Mouse (Mus musculus) ES-CJ7 (cell line): Measurements from ENCODE around the gene Nr6a1.
A peak's percentile ranks its signal among the peaks of the same experiment; 100 is the strongest.

Experiments
- DNase-seq: peaks from one replicate; pipeline ENCODE4 v3.0.0; 2011; ENCODE audit warnings: low read depth, low spot score

The Nr6a1 gene

GRCm38 (mm10) chr2:38937396-38937795, 9.9 kb upstream of the Nr6a1 start:
- no peak for DNase-seq

DNA sequence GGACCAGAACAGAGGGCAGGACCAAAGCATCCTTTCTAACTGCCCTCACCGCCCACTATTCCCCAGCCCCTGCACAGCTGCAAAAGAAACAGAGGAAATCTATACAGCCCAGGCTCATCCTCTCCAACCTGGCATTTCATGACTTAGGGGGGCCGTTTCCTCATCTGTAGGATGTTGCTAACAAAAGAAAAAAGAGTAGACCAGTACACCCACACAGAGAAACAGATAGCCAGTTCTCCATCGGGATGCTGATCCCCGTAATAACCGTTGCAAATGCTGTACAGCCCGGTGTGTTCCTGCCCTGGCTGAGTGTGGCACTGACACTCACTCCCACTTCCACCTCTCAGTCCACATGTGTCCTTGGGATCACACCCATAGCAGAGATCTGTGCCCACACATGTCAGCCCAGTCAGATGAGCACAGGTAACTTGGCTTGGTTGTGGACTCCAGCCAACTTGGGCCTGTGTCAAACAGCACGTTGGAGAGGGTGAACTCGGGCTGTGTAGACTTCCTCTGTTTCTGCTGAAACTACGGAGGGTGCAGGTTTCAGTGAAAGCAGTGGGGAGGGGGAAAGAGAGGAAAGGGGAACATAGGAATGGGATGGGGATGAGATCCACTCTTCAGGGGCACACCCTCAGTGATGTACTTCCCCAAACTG, 9.4 kb upstream of the Nr6a1 start:
- DNase-seq: no peak

DNA sequence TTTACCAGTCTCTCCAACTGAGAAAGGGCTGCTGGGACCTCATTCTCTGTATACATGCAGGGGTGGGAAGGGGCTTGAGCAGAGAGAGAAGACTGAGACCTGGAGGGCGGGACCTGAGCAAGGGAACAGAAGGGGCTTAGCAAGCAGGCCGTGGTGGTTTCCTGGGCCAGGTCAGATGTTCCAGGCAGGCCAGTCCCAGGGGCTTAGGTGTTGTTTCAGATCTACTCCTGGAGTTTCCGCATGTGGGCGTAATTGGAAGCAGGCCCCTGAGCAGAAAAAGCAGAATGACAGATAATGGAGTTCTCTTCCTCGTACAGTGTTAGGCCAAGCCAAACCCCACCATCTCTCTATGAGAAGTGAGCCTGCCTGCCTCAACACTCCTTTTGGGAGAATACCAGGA, 7.4 kb upstream of the Nr6a1 start:
- DNase-seq: no peak

- no peak for DNase-seq
These were observed 6.4 kb upstream of the Nr6a1 start for GRCm38 (mm10) chr2:38933931-38934330.

- peak; percentile 88 for DNase-seq
These were observed 4.6 kb upstream of the Nr6a1 start, which contains the start of gene Olfml2a for GRCm38 (mm10) chr2:38931851-38932667. TSS of gene Olfml2a (plus strand) at chr2:38931978.

DNA sequence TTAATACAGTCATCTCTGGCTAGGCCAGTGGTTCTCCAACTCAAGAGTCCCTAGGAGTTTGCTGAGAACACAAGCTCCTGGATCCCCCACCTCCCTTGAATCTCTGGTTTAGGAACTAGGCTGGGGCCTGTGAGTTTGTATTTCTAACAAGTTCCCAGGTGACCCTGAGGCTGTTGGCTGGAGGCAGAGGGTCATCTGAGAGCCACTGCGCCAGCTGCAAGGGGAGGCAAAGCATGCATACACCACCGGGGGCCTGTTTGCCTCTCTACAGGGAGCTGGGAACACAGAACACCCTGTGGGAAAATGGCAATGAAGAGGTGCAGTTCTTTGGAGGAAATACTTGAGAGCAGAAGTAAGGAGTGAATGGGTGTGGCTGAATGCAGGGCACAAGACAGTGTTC, 2.8 kb upstream of the Nr6a1 start:
- no peak for DNase-seq

GRCm38 (mm10) chr2:38926145-38926891, 1.2 kb downstream of the Nr6a1 start:
- DNase-seq: peak; percentile 97

DNA sequence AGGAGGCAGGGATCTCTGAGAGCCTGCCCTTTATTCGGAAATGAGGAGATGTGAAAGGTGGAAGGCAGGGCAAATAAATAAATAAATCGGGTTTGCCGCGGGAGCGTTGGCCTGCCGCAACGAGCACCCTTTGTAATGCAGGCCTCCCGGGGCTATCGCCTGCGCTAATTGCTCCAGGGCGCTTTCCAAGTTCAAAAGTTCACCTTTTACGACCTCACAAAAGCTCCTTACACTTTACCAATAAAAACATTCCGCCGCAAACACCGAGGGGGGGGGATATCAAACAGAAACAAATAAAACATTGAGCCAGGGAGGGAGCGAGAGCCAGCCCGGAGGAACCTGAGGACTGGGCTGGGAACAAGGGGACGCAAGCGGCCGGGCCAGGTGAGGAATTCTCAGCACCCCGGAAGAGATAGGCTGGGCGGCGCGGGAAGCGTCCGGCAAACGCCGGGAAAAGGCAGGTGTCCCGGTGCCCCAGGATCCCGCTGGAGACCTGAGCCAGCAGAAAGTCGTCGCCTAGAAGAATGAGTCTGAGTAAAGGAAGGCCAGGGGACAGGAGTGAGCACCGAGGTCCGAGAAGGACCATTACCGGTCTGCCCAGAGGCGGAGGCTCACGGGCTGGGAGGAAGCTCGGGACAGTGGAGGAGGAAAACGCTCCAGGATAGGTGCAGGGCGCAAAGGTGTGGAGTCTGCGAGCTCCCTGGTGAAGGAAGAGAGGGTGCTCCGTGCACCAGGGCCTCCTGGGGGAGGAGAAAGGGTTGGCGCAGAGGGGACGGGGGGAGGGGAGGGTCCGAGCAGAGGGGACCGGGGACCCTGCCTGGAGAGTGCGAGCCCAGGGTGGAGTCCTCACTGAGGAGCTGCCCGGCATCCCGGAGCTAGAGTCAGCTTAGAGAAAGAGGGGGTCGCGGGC, 2.1 kb downstream of the Nr6a1 start:
- DNase-seq: peak; percentile 86

DNA sequence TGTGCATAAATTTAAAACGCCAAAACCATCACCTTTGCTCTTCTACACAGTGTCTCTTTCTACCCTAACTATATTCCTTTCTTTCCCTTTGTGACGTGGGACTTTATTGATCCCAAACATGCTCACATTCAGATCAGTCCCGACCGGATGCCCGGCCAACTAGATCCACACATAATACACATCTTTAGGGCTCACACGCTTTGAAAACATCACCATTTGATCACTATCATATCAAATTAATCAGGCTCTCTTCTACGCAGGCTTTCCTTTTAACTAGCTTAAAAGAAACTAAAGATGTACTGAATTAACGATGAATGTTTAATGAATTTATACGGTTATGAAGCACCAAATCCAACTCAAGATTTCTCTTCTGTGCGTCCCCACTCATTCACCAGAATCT, 2.9 kb downstream of the Nr6a1 start:
- DNase-seq: no peak

GRCm38 (mm10) chr2:38923911-38924310, 3.6 kb downstream of the Nr6a1 start:
- no peak for DNase-seq

DNA sequence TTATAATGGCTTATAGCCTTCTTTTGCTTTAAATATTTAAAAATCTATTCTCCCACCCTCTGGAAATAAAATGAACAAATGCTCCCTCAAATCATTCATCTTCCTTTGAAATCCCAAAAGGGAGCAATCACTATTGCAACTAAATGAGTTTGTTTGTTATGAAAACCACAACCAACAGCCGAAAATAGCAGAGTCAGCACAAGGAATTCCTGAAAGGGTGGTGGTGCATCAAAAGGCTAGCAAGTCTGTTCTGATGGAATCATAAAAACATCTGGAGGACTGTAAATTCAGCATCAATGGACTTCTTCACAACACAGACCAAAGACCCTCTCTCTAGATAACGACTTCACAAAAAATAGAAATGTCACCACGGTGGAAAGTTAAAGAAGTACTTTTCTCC, 4.0 kb downstream of the Nr6a1 start:
- no peak for DNase-seq

- DNase-seq: no peak
These were observed 6.1 kb downstream of the Nr6a1 start for GRCm38 (mm10) chr2:38921374-38921773.

DNA sequence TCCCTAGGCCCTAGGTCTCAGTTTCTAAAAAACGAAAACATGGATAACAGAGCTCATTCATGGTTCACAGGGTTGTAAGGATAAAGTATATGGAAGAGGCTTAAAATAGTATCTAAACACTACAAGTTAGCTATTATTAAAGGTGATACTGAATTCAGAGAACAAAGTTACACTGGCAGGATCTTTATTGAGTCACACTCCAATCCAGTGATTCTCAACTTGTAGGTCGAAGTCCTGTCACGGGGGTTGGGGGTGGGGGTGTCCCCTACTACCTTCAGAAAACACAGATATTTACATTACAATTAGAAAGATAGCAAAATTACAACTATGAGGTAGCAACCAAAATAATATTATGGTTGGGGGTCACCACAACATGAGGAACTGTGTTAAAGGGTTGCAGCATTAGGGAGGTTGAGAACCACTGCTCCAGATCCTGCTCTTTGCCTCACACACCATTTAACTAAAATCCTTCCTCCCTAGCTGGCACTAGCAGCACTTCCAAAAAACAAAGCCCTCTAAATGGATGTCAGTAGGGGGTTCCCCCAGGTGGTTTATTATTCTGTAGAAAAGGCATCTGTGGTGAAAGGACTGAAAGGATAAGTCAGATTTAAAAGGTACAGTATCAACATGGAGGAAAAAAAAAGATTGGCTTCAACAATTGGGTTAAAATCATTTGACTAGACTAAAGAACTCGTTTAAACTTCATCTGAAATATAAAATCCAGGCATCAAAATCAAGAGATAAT, 10.4 kb downstream of the Nr6a1 start:
- DNase-seq: peak; percentile 19

GRCm38 (mm10) chr2:38914965-38915364, 12.5 kb downstream of the Nr6a1 start:
- DNase-seq: no peak

GRCm38 (mm10) chr2:38914517-38914916, 13.0 kb downstream of the Nr6a1 start:
- DNase-seq: no peak

DNA sequence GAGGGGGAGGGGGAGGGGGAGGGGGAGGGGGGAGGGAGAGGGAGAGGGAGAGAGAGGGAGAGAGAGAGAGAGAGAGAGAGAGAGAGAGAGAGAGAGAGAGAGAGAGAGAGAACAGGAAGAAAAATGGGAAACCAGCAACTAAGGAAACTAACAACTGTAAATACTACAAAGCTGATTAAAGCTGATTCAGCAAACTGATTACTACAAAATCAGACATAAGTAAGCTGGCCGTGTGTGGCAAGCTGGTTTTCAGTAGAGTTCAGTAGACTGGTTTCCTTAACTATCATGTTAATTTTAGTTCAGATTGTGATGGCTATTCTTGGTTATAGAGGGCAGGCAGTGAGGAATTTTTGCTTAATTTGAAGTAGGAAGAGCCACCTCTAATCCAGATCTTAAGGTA, 18.9 kb downstream of the Nr6a1 start:
- DNase-seq: no peak

DNA sequence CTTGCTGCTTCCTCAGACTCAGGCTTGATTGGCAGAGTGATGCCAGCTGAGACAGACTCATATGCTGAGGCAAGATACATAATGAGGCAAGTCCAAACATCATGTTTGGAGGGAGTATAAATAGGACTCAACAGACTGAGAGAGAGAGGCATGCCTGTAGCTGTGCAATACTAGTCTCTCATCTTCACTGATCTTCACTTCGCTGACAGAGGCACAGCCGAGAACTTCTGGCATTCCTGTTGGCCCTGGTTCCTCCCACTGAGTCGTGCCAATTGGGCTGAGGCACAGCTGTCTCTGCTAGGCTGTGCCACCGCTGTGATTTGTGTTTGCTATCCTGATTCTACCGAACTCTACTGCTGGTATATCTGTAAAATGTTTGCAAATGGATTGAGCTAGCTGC, 21.4 kb downstream of the Nr6a1 start:
- no peak for DNase-seq

- no peak for DNase-seq
These were observed 23.2 kb downstream of the Nr6a1 start for GRCm38 (mm10) chr2:38904290-38904689.

DNA sequence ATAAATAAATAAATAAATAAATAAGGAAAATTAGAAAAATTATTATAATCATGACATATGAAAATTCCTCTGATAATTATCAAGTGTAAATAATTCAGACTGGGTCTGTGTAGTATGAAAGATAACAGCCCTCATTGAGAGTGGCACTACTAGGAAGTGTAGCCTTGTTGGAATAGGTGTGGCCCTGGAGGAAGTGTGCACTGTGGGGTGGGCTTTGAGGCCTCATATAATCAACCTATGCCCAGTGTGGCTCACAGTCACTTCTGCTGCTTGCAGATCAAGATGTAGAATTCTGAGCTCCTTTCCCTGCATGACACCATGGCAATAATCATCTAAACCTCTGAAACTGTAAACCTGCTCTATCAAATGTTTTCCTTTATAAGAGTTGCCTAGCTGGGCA, 24.6 kb downstream of the Nr6a1 start:
- no peak for DNase-seq

DNA sequence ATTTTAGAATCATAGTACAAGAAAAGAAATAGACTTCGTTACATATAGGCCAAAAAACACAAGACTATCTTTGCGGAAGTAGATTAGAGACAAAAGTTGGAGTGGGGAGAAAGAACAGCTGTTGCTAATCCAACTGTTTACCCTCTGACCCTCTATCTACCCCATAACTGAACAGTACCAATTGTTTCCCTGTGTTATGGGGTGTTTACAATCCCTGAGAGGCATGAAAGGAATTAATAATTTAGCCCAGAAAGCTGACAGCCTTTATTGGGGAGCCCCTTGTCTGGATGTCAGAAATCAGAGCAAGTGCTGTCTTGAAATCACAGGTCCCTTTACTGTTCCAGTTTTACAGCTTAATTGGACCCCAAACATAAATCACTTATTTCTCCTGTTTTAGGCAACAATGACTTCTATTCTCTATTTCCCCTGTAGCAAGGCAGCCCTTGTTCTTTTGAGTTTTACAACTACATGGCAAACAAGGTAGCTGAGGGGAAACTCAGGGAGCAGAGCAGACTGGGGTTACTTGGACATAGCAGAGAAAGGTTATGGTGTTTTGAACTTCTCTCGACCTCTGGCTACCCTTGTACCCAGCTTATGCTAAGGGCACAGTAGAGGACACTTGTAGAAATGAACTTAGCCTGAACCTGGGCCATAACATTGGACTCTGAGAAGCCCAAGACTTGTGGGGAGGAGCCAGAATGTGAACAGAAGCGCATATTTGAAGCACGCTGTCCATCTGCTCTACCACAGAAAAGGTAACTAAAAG, 46.4 kb downstream of the Nr6a1 start:
- no peak for DNase-seq
